Mouse (Mus musculus) CD8-positive naive resting alpha-beta T cell, adult 2 months (primary cell): ENCODE results near the gene Usp7.

Source experiments
- DNase-seq, 2 experiments: peaks; one replicate each; pipeline ENCODE4 v3.0.0; 2022; ENCODE audit warnings: low read depth in 2 of 2, low spot score in 2 of 2

Usp7 gene

DNA sequence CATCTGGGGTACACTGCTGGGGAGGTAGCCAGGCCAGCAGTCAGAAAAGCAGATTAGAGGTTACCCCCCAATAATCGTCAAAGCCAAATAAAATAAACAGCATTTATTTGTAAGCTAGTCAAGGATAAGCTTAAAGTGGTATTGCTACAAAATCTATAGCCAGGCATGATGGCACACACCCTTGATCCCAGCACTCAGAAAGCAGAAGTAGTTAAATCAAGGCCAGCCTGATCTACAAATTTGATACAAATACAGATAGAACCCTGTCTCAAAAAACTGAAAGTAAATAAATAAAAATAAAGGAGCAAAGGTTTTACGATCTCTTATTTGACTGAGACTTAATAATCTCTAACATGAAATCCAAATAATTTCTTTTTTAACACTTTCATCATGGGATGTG lies 66.3 kb downstream of the Usp7 start:
- DNase-seq: no peak

GRCm38 (mm10) chr16:8724031-8724430 lies 68.1 kb downstream of the Usp7 start:
- DNase-seq: no peak

DNA sequence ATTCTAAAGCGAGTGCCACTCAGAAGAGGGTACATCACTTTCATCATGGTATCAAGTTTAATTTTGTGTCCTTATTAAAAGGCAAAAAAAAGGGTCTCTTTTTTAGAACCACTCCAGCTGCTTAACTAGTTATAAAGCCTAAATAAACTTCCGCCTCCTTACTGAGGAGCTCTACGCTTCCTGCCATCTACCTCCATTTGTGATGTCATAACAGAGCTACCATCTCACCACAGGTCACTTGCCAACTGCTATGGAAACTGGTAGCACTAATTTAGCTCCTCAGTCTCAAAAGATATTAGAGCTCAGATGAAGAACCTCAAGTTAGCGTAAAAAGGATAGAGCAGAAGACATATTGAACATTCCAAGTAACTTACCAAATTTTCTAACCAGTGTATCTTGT lies 71.7 kb downstream of the Usp7 start:
- DNase-seq: no peak

GRCm38 (mm10) chr16:8717744-8718143 lies 74.4 kb downstream of the Usp7 start:
- DNase-seq: no peak

DNA sequence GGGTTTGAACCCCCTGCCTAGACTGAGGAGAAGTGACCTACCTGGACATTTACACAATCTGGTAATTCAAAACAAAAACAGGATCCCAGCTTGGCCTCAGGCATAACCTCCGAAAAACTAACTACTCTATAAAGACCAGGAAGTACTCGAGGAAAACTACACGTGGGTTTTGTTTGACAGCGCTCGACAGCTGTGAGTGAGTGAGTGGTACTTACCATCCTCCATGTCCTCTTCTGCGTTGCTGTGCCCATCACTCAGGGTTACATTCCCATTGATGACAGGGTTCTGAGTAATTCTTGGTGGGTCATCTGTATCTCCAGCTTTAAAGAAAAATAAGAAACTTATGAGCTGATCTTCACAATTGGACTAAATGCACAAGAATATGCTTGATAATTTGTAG lies 75.8 kb downstream of the Usp7 start:
- DNase-seq: no peak

- DNase-seq: no peak
Observed at GRCm38 (mm10) chr16:8715513-8716080, 76.5 kb downstream of the Usp7 start.

DNA sequence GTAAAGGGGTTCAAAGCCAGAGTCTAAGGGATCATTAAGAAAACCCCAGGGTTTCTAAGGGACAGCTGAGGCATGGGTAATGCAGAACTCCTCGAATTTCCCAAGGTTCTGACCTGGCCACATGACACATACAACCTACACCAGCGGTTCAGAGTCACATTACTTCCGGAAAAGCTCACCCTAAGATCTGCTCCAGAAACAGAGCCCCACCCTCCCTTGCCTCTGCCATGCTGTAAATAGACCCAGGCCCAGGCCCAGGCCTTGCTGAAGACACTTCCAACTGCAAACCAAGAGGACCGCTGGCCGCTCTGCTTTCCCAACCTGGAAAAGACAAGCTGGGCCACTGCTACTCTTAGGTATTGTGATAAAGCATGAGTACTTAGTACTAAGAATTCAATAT lies 77.3 kb downstream of the Usp7 start:
- DNase-seq: no peak

DNA sequence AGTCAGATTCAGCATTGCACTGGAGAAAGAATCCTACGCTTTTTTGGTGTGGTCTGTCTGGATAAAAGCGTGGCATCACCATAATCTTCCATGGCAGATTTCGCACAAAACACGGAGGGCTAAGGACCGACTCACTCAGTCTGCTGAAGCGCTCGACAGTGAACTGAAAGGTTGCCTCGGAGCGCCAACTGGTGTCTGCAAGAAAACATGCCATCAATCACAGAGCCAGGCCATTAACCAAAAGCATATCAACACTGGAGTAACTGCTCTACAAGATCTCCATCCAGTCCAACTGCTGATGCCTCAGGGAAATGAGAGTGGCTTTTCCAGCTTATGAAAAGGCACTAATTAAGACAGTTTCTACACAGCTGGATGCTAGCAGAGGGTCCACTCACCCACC lies 80.1 kb downstream of the Usp7 start:
- no peak for DNase-seq

- DNase-seq: no peak
Observed at GRCm38 (mm10) chr16:8700586-8700985, 91.5 kb downstream of the Usp7 start.

GRCm38 (mm10) chr16:8699556-8699955 lies 92.6 kb downstream of the Usp7 start:
- DNase-seq: no peak

DNA sequence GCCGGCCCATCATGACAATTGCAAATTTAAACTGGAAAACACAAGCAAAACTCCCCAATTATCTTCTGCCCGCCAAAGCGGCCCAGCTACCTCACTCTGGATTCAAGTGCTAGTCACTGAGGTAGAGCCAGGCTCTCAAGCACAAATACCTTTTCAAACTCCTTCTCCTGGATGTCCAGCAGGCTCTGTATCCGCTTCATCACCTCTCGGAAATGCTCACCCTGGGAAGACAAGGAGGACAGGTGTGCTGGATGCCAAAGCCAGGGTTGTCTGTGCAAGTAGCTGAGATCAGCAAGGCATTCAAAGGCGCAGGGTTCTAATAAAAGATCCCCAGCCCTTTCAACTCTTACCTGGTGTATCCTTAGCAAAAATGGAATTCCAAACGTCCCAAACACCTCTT lies 100.9 kb downstream of the Usp7 start:
- no peak for DNase-seq

- DNase-seq: no peak
Observed at GRCm38 (mm10) chr16:8689979-8690656, 102.0 kb downstream of the Usp7 start.

DNA sequence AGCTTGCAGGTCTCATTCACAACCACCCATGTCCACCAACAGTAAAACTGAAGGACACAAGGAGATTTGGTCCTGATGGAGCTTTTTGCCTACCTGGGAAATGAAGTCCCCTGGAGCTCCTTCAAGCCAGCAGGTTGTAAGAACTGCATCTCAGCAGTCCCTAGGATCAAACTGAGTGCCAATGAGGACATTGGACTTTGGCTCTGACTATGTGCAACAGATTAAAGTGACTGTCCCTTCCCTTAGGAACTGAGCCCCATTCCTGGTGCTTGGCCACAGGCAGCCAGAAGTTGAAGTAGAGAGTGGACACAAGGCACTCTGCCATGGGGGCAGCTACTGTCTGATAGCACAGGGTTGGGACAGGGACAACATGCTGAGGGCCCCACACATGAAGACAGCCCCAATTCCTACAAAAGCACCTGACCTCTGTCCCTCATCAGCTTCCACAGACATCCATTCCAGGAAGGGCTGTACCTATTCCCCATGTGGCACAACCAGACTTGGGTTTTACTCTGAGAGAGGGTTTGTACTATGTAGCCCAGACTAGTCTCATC lies 104.5 kb downstream of the Usp7 start:
- no peak for DNase-seq

DNA sequence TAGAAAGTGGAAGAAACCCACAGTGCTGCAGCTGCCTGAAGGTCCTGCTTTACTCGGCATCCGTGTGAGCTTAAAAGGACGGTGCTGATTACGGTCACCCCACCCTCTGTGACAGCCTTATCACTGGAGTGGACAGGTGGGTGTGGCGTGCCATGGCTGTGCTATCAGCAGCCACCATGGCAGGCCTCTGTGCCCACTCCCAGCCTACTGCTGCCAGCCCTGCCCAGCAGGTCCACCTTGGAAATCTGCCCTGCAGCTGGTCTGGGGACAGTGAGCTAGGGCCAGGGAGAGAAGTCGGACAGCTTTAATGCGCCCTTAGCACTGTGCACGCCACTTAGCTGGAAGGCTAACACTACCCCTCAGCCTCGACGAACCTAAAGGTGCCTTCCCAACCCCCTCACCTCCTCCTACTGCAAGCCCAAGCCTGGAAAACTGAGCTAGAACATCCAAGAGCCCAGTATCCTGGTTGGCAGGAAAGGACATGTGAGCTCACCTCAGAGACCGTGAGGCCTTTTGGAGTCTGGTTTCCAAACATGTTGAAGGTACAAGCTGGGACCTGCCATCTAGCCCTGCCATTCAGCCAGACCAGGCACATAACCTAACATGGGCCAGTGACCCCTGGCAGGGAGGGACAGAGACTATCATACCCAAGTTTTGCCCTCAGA lies 105.1 kb downstream of the Usp7 start:
- DNase-seq: no peak

DNA sequence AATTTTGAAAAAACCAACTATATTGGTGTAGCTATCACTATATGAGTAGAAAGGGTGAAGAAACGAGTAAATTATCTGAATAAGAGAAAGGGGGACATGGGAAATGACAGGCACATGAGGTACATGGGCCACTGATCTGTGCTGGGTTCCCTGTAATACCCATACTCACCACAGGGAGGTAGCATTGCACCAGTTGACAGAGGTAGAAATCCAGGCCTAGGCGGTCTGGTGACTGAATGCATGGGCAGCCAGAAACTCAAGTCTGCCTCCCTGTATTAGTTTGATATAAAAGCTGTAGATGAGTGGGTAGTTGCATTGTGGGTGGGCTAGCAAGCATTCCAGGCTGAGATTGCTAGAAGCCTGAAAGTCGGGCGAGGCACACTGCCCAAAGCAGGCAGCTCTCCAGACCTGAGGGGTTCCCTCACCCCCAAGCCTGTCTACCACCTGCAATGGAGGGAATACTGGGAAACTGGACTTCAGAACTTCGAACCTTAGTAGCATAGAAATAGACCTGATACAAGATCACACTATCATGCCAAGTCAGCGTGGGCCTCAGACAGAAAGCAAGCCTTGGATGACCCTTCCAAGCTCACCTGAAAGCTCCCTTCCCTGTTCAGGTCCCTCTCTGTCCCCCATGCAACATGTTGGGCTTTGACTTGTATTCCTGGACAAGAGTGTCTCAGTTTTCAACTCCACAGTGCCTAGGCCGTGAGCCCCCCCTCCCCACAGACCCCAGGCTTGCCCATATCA lies 105.8 kb downstream of the Usp7 start:
- peak; percentile 76 to 82 for DNase-seq

- DNase-seq: no peak
Observed at GRCm38 (mm10) chr16:8685087-8685486, 107.0 kb downstream of the Usp7 start.

- DNase-seq: no peak
Observed at GRCm38 (mm10) chr16:8680470-8680869, 111.6 kb downstream of the Usp7 start, which contains the start of gene Gm5767. Gm5767 (plus strand) TSS chr16:8680770.

GRCm38 (mm10) chr16:8679780-8680179 lies 112.3 kb downstream of the Usp7 start:
- DNase-seq: no peak

GRCm38 (mm10) chr16:8678676-8679075 lies 113.4 kb downstream of the Usp7 start:
- no peak for DNase-seq

DNA sequence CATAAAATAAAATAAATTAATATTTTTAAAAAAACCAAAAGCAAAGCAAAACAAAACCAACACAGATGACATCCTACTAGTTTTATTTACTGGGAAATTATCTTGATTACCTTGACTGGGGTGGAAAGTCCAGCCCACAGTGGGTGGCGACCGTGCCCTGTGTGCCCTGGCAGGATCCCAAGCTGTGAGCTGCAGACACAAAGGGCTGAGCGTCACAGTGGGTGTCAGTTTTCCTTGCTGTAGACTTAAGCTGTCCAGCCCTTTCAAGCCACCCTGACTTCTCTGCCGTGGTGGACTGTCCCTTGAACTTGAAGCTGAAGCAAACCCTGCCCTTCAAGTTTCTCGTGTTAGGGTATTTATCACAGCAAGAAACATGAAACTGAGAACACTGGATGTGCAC lies 114.1 kb downstream of the Usp7 start:
- DNase-seq: no peak

GRCm38 (mm10) chr16:8676800-8677199 lies 115.3 kb downstream of the Usp7 start:
- DNase-seq: peak; percentile 50 to 65

DNA sequence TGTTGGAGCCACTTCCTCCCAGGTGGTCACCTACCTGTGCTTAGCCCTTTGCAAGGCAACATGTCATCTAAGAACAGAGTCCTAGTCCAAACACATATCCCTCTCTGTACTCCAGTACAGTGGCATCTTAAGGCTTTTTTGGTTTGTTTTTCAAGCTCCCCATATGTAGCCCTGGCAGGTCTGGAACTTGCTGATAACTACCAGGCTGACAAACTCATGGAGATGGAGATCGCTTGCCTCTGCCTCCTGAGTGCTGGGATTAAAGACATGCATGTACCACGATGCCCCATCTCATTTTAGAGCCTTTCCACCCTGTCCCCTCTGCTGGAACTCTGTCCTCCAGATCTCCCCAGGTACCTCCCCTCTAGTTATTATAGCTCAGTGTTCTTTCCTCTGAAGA lies 115.9 kb downstream of the Usp7 start:
- no peak for DNase-seq
